Mouse (Mus musculus): ENCODE results near the gene Eml1.

GRCm38 (mm10) chr12:108352371-108353136, 18.2 kb upstream of the Eml1 start:
- no peak for TF ChIP-seq POLR2A (IDR thresholded peaks at IDR 0.05; ENCODE audit: extremely low read depth, insufficient read depth, low read length)
- no peak for TF ChIP-seq CTCF (IDR thresholded peaks at IDR 0.05; ENCODE audit: extremely low read depth, insufficient read depth, low read length)

All from cortical plate, adult 2 months (tissue).